Mouse (Mus musculus) frontal cortex, postnatal 14 days (tissue): ENCODE data around the gene Fam193a.
A peak's percentile ranks its signal among the peaks of the same experiment; 100 is the strongest.

Source experiments
- DNase-seq, 2 experiments: peaks; one replicate each; pipeline ENCODE4 v3.0.0; 2022; ENCODE audit warnings: low spot score in 2 of 2

The Fam193a gene

DNA sequence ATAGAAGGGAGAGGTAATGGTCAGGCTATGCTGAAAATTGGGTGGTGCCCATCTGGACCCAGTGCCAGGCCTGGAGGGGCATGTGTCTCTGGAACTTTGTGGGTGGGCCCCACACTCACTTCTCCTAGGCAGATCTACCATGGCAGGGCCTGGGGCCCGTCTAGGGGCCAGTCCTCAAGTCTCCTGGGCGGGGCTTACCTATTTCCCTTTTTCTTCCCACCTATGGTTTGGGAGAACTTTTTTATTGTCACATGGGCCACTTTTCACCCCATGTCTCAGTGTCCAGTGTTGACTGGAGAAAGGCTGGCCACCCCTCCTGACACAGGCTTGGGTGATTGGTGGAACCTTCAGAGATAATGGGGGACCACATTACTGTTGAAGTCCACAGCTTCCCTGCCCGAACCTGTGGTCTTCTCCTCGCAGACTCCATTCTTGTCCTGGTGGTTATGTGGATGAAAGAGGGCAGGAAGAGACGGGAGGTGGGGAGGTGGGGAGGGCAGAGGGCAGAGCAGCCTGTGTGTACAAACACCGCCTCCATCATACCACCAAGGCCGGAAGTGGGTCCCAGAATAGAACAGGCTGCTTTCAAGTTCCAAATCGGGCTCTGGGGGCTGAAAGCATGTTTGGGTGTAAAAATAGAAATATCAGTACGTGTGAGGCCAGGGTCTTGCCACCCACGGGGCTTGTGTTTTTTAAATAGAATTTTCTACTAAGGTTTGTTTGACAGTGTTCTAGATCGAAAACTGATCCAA, 150.9 kb downstream of the Fam193a start:
- no peak for DNase-seq

DNA sequence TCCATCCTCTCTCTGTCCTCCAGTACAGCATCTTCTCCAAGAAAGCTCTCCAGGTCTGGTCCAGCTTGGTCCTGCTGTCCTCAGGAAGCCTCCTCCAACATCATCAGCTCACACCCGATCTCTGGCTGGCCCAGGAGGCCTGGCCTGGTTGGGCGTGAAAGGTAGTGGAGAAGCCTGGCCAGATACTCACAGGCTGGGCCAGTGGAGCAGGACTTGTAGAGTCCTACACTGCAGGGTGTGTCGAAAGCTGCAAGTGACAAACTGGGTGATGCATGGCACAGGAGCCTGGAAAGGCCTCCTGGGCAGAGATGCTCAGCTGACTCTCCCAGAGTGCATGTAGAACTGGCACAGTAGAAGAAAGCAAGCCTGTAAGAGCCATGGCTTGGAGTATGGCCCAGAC, 151.6 kb downstream of the Fam193a start:
- DNase-seq = no peak

- DNase-seq = no peak
Observed at GRCm38 (mm10) chr5:34523958-34524485, 154.3 kb downstream of the Fam193a start.

DNA sequence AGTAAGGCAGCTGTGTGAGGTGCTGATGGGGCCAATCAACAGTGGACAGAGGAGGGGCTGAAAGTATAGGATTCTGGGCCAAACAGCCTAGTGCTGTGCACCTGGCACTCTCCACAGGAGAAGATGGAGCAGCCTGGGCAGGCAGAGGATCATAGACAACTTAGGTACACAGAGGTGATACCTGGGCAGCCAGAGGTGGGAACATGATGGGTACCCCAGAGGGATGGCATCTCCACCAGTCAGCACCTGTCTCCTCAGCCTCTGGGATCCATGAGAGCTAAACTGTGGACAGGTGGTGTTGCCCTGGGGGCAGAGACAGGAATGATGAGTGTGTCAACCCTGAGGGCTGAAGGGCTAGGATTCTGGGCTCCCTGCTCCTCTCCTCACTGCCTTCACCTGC, 154.8 kb downstream of the Fam193a start:
- DNase-seq = no peak

DNA sequence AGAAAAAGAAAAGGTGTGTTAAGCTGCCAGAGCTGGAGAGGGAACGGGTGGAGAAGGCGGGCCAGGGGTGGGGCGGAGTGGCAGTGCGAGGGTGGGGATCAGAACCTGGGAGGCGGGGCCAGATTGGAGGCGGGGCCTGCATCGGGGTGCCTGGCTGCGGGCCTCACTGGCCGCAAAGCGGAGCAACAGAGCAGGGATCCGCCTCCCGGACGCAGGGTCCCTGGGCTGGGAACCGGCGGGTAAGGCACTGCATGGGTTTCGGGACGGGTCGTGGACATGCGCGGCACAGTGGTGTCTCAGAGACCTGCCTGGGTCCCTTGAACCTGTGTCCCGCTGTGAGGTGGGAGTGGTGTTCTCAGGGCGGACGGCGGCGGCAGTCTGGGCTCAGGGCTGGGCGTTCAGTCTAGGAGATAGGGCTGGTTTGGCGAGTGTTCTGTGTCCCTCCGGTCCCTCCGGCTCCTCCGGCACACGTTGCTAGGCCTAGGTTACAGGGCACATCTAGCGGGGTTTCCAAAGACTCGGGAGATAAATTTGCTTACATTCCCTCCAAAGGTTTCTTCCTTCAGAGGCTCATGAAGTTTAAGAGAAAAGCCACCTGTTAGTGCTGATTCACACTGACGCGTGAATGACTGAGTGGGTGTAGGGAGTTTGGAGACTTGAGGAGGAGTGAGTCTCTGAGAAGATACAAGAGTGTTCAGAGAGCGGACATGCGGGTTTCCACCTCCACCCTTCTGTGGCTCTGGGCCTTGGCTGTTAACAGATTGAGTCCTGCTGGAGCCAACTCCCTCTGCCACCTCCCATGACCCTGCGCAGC, 156.1 kb downstream of the Fam193a start, which contains the start of gene Sh3bp2:
TSS of gene Sh3bp2 (plus strand) at position 176 of the 814 bp plus-strand sequence.
- DNase-seq = peak; percentile 60 to 79

DNA sequence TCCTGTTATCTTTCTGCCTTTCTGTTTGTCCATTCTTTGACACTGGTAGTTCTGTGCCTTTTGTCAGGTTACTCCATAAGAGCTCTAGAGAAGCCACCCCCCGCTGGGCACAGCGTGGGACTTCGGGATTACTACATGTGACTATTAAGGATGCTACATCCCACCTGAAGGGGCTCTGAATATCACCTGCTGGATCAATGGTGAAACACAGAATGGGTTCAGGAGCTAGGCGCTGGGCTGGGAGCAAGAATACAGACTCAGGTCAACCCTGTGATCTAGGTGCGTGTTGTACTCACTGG, 156.7 kb downstream of the Fam193a start:
- no peak for DNase-seq

GRCm38 (mm10) chr5:34527352-34527751, 157.6 kb downstream of the Fam193a start:
- DNase-seq = no peak

GRCm38 (mm10) chr5:34528724-34529123, 159.0 kb downstream of the Fam193a start:
- DNase-seq = no peak

GRCm38 (mm10) chr5:34530116-34530515, 160.4 kb downstream of the Fam193a start:
- no peak for DNase-seq

DNA sequence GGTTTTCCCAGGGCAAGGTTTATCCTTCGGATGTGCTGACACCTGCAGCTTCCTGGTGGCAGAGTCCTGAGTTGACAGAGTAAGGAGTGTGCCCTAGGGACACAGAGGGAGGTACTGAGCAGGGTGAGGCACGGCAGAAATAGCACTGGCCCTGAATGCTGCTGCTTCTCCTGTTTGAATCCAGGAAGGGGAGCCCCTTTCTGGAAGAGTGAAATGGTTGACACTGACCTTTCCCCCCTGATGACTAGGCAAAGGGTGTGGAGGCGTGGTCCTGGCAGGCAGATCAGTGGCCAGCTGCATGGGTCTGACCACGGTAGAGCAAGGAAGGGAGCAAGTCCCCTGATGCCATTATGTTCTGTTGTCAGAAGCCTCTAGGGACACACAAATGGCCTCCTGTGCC, 161.0 kb downstream of the Fam193a start:
- DNase-seq = no peak

DNA sequence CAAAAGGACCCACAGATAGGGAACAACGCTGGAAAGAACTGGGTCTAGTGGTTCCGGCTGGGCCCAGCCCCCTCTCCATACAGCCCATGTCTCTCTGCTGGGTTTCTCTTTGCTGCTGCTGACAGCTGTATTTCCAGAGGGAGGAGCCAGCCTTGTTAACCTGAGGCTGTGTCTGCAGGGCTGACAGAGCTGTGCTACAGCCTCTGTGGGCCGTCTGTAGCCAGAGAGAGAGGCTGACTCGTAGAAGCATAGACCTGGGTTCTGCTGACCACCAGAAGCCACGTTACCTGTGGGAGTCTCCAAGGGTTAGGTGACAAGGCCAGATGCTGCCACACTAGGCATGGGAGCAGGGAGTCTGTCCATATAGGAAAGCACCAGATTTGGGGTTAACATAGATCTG, 163.3 kb downstream of the Fam193a start:
- DNase-seq = no peak

- DNase-seq = no peak
Observed at GRCm38 (mm10) chr5:34533820-34534219, 164.1 kb downstream of the Fam193a start.

DNA sequence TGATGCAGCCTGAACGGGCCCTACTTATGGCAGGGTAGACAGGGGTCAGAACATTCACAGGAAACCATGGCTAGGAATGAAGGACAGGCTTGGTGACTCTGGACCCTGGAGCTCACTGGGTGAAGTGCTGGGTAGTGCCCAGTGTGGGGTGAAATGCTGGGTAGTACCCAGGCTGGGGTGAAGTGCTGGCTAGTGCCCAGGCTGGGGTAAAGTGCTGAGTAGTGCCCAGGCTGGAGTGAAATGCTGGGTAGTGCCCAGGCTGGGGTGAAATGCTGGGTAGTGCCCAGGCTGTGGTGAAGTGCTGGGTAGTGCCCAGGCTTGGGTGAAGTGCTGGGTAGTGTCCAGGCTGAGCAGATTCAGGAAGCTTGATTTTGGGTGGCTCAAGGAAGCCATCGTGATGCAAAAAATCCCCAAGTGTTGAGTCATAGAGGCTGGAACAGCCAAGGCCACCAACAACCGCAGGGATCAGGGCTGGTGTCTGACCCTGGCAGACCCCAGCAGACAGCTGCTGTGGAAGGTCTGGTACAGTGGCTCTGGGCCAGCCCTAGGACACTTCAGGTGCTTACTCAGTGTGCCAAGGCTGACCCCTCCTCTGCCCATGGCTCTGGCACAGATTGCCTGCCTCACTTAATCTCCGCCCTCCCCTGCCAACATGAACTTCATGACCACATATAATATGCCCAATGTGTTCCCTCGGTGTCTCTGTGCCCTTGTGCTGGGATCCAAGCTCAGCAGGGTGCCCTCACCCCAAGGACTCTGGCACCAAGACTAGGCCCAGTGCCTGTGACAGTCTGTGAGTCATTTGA, 165.2 kb downstream of the Fam193a start:
- no peak for DNase-seq

DNA sequence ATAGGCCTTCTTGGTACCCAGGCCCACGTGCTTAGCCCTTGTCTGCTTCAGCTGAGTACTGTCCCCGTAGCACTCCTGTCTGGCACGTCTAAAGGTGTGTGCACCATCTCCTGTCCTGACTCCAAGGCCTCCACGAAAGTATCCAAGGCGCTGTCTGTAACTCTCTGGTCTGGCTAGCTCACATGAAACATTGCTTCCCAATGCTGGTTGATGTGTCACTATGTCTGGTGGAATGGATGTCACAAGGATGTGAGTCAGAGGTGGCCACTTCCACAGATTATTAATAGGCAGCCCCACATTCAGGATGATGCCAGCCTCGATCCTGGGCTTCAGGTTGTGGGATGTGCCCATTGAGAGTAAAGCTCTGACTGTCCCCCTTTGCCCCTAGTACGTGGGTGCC, 166.1 kb downstream of the Fam193a start:
- no peak for DNase-seq
